Mouse (Mus musculus) ES-Bruce4 (cell line): ENCODE data around the gene Cacng4. TPM values are rescaled to one million over a fixed set of nuclear protein-coding genes. Genes with fewer than 3 reads are reported as not detected.

Experiments used
- H3K27ac ChIP-seq: 2 replicates; pipeline ENCODE4 v1.5.1; 2012; ENCODE audit warnings: low read length, inconsistent platforms; ENCODE audit not compliant: insufficient read depth
- H3K27me3 ChIP-seq: 2 replicates; pipeline ENCODE4 v1.6.1; 2012; ENCODE audit warnings: mild to moderate bottlenecking, low read length, inconsistent platforms; ENCODE audit not compliant: control insufficient read depth, poor library complexity, insufficient read depth, severe bottlenecking
- H3K36me3 ChIP-seq: 2 replicates; pipeline ENCODE4 v1.6.1; 2012; ENCODE audit warnings: inconsistent platforms, mild to moderate bottlenecking, low read length, moderate library complexity; ENCODE audit not compliant: control insufficient read depth, poor library complexity, insufficient read depth, severe bottlenecking
- H3K4me1 ChIP-seq: one replicate; pipeline ENCODE4 v1.8.1; 2011; ENCODE audit warnings: low read length; ENCODE audit not compliant: control insufficient read depth, insufficient read depth
- H3K4me3 ChIP-seq: 2 replicates; pipeline ENCODE4 v1.5.1; 2011; ENCODE audit warnings: low read depth, mild to moderate bottlenecking, low read length
- H3K9ac ChIP-seq: 2 replicates; pipeline ENCODE4 v1.6.1; 2012; ENCODE audit warnings: low read depth, mild to moderate bottlenecking, inconsistent platforms; ENCODE audit not compliant: poor library complexity, severe bottlenecking
- H3K9me3 ChIP-seq: replicated peaks from 2 replicates; pipeline ENCODE4 v1.6.1; 2012; ENCODE audit warnings: mild to moderate bottlenecking, low read length, inconsistent platforms; ENCODE audit not compliant: control insufficient read depth, poor library complexity, insufficient read depth, severe bottlenecking
- CTCF ChIP-seq: IDR thresholded peaks from one replicate; pipeline ENCODE4 v1.8.1; 2011; ENCODE audit warnings: low read depth, low read length
- EP300 ChIP-seq: IDR thresholded peaks from 2 replicates; pipeline ENCODE4 v1.6.1; 2011; ENCODE audit warnings: low read depth, low read length; ENCODE audit not compliant: insufficient read depth
- POLR2A ChIP-seq: IDR thresholded peaks from one replicate; pipeline ENCODE4 v1.8.1; 2011; ENCODE audit warnings: low read length; ENCODE audit not compliant: insufficient read depth
- polyA plus RNA-seq: library from polyadenylated mRNA; stranded (reverse); fragments of >200 nt; gene quantifications from 2 replicates; pipeline ENCODE4 v1.2.4, GENCODE M21; 2011; ENCODE audit warnings: low read depth; ENCODE audit not compliant: missing spikeins, insufficient read depth, insufficient read length

The Cacng4 gene
- polyA plus RNA-seq, 1 experiment: 0.96 TPM

DNA sequence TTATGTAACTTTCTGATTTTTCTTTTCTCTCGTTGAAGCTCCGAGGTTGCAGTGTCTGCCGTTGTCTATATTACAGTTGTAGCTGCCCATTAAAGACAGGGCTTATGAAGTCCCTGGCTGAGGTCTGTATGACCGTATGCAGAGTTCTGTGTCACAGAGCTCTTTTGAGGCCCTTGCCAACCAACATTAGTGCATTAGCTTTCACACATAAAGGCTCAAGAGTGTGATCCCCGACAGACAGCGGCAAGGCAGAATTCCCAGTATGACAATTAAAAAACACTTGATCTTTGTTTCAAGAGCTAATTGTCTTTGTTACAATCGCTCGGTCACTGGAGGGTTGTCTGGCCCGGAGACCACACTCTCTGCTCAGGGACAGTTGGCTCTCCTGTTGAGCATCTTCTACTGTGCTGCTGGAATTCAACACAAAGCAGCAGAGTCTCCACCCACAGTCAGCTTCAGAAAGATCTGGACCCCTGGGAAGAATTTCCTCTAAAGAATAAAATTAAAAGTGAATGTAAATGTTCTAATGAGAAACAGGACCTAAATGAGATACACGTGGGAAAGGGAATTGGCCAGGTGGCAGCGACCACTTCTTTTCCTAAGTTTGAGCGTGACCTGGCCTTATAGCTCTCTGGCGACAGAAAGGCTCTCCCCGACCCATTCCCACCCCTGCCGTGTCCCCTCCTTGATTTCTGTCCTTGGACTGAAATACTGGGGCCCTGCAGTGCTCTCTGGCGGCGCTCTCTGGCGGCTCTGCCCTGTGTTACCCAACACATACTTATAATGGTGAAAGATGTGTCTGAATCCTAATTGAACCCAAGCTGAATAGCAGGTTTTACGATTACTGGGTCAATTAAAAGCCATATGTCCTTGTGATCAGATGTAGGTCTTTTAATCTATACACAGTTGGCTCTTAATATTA, 110.6 kb downstream of the Cacng4 start:
- H3K9me3 ChIP-seq: no peaks in the 10 kb centered on the region
- no peak overlapping the region for H3K27ac ChIP-seq
- H3K4me3 ChIP-seq: no peak overlapping the region

DNA sequence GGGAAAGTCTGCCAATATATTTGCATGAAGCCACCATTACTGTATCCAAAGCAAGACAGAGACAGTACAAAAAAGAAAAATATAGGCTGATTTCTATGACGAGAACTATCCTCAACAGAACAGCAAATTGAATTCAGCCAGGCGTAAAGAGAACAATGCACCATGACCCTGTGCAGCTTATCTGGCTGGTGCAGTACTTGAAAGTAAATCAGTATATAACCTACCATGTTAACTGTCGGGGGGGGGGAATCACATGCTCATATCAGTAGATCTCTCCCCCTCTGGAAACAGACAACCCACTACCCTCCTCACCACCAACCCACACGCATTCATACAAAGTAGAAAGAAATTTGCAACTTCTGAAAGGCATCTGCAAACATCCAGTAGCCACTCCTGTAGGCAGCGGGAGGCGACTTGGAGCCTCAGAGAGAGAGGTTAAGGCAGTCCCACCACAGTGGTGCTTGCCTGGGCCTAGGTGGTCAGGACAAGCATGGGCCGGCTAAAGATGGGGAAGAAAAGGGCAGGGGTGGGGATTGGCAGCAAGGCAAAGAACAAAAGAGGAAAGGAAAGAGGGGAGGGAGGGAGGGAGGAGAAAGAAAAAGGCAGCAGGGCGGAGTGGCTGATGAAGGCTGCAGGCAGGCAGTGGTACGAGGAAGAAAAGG, 111.5 kb downstream of the Cacng4 start:
- Histone ChIP-seq H3K27ac (0 out of 2 replicates have a peak overlapping the region, but pooled peaks have one; percentile 23), H3K4me1 (no peaks in the 10 kb centered on the region)

More for the DNA sequence above, 110.6 kb downstream of the Cacng4 start:
- Histone ChIP-seq H3K4me1 (no peaks in the 10 kb centered on the region), H3K9ac (no peak overlapping the region), H3K27me3 (no peaks in the 10 kb centered on the region), H3K36me3 (peaks cover under 1% of the 10 kb centered on the region; the same call in 1 of the 2 replicates)
- TF ChIP-seq CTCF (peak; percentile 6), POLR2A (no peak)

More for the DNA sequence above, 111.5 kb downstream of the Cacng4 start:
- Histone ChIP-seq H3K9me3 (no peaks in the 10 kb centered on the region), H3K4me3 (no peak overlapping the region), H3K9ac (no peak overlapping the region), H3K27me3 (no peaks in the 10 kb centered on the region), H3K36me3 (peaks cover 3% of the 10 kb centered on the region; the same call in 1 of the 2 replicates)
- no peak for TF ChIP-seq POLR2A
- TF ChIP-seq EP300: no peak
- no peak for TF ChIP-seq CTCF

Other genes starting within 250 kb of the Cacng4 start
- gene Helz, start 246.6 kb downstream of the Cacng4 start, polyA plus RNA-seq: 75.1 and 75.2 TPM in 2 replicates
- not detected in 2 replicates for gene Cacng1, start 78.0 kb downstream of the Cacng4 start, polyA plus RNA-seq
- gene Cacng5, start 120.5 kb upstream of the Cacng4 start, polyA plus RNA-seq: 0.37 TPM in 2 replicates